Mouse (Mus musculus) liver, postnatal 0 days (tissue): ENCODE measurements around the gene Gsdma3. TPM values are rescaled to one million over a fixed set of nuclear protein-coding genes. Genes with fewer than 3 reads are reported as not detected.
"Not testable (repeated sequence)": the region's sequence is repeated elsewhere in the genome, so short reads cannot be mapped to it uniquely, and the experiment has no call there.

Experiments
- ATAC-seq: fragments of 200-750 bp; cut with Nextera tagmentation; 2 replicates; pipeline ENCODE4 v1.8.0; 2017; ENCODE audit warnings: mild to moderate bottlenecking, moderate library complexity
- DNase-seq: peaks from one replicate; pipeline ENCODE4 v3.0.0-alpha.2; 2016
- H3K27ac ChIP-seq: fragments of 300-500 bp; sonication (generic); 2 replicates; pipeline ENCODE4 v1.5.1; 2014; ENCODE audit warnings: antibody characterized with exemption, moderate library complexity, mild to moderate bottlenecking, low read depth
- H3K27me3 ChIP-seq: fragments of 300-500 bp; sonication (generic); 2 replicates; pipeline ENCODE4 v1.6.1; 2014; ENCODE audit warnings: low read length, control low read depth, mixed read lengths; ENCODE audit not compliant: insufficient read depth
- H3K36me3 ChIP-seq: fragments of 300-500 bp; sonication (generic); replicated peaks from 2 replicates; pipeline ENCODE4 v1.6.1; 2014; ENCODE audit warnings: mild to moderate bottlenecking, control low read depth, low read length, moderate library complexity, mixed read lengths; ENCODE audit not compliant: insufficient read depth
- H3K4me1 ChIP-seq: fragments of 300-500 bp; sonication (generic); 2 replicates; pipeline ENCODE4 v1.6.1; 2014; ENCODE audit warnings: antibody characterized with exemption, mild to moderate bottlenecking, control low read depth; ENCODE audit not compliant: insufficient read depth
- H3K4me2 ChIP-seq: fragments of 300-500 bp; sonication (generic); 2 replicates; pipeline ENCODE4 v1.6.1; 2014; ENCODE audit warnings: low read depth, mild to moderate bottlenecking, low read length, moderate library complexity, mixed read lengths
- H3K4me3 ChIP-seq: fragments of 300-500 bp; sonication (generic); 2 replicates; pipeline ENCODE4 v1.5.1; 2014; ENCODE audit warnings: low read depth, low read length
- H3K9ac ChIP-seq: fragments of 300-500 bp; sonication (generic); replicated peaks from 2 replicates; pipeline ENCODE4 v1.6.1; 2014; ENCODE audit warnings: mild to moderate bottlenecking, moderate library complexity
- H3K9me3 ChIP-seq: fragments of 300-500 bp; sonication (generic); 2 replicates; pipeline ENCODE4 v1.6.1; 2016; ENCODE audit warnings: mild to moderate bottlenecking, control low read depth, low read length, mixed read lengths
- CTCF ChIP-seq: sonication (generic); IDR thresholded peaks from 2 replicates; pipeline ENCODE4 v1.5.1; 2016; ENCODE audit warnings: antibody characterized with exemption, low read depth
- EP300 ChIP-seq: IDR thresholded peaks from 2 replicates; pipeline ENCODE4 v1.6.1; 2016; ENCODE audit warnings: antibody characterized with exemption, low read depth, mild to moderate bottlenecking
- WGBS: fragments of 180-500 bp; shearing (Covaris S2); extraction: QIAGEN DNeasy Blood & Tissue Kit; methylation state at CpG from one replicate; pipeline ENCODE4 v1.1.7; 2014; ENCODE audit not compliant: insufficient replicate concordance; 5-methylcytosine and 5-hydroxymethylcytosine counted together
- polyA plus RNA-seq: library from polyadenylated mRNA; unstranded; fragments of >200 nt; fragmentation: Nextera tagmentation; extraction: Ambion mirVana; gene quantifications from 2 replicates; pipeline ENCODE4 v1.2.1, GENCODE M21; 2015

Gsdma3 gene
- polyA plus RNA-seq, 1 experiment from 2014 or later, result not detected

DNA sequence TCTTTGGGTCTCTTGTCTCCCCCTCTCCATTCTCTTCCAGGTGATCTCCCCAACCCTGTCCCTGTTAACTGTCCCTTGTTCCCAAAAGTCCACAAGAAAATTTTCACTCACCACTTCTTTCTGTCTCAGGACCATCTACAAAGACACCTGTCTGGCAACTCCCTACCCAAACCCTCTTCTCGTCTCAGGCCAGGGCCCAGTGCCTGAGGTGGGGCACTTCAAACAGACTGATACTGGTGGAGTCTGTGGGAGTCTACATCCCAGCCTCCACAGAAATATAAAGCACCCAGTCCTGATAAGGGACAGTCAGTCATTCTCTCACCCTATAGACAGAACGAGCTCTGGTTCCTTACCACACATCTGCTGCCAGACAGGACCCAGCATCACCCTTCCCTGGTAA, 20.3 kb downstream of the Gsdma3 start, which contains the start of gene Gsdma2:
Gene Gsdma2, plus strand, starts transcription at position 301 of the 400 bp plus-strand sequence.
- no peak within 1 kb of the TSS for H3K4me2 ChIP-seq
- no peaks in the 10 kb centered on the region for H3K9me3 ChIP-seq
- H3K27me3 ChIP-seq, result peaks cover 3% of the 10 kb centered on the region; the same call in 1 of the 2 replicates
- 39% methylated on average over 2 of the region's 2 CpGs for WGBS
- H3K4me1 ChIP-seq, result no peaks in the 10 kb centered on the region
- no peak within 1 kb of the TSS for H3K27ac ChIP-seq
- ATAC-seq (no peak), DNase-seq (no peak)
- TF ChIP-seq CTCF, result no peak
- no peak within 1 kb of the TSS for H3K4me3 ChIP-seq
- no peaks in the 10 kb centered on the region for H3K36me3 ChIP-seq
- no peak within 1 kb of the TSS for H3K9ac ChIP-seq

- not testable (repeated sequence) for H3K27me3 ChIP-seq, H3K9ac ChIP-seq, H3K4me2 ChIP-seq, H3K4me1 ChIP-seq, H3K9me3 ChIP-seq, H3K27ac ChIP-seq, H3K4me3 ChIP-seq, H3K36me3 ChIP-seq
- ATAC-seq, result peak; percentile 56
- WGBS, result 6% methylated on average over 7 of the region's 7 CpGs
- peak; percentile 80 for TF ChIP-seq CTCF
- DNase-seq, result peak; percentile 69
These were observed 28.9 kb downstream of the Gsdma3 start for GRCm38 (mm10) chr11:98655076-98655475.

DNA sequence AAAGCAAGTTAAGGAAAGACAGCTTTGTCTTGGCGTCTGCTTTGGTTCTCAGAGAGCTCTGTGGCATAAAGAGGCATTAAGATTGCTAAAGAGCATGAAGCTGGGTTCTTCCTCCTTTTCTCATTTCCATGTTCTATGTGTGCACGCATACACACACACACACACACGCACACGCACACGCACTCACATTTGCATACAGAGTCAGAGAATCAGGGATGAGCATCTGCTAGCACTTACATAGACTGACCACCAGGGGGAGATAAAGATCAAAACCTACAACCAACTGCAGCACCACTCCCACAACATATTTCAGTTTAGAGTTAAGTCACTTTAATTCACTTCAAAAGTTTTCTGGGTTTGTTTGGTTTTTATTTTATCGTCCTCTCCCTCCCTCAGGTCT, 34.4 kb downstream of the Gsdma3 start:
- no peak overlapping the region for H3K9ac ChIP-seq
- H3K27ac ChIP-seq, result no peak overlapping the region
- 0 out of 2 replicates have a peak, but pooled peaks cover 2% of the 10 kb centered on the region for H3K4me1 ChIP-seq
- 0 out of 2 replicates have a peak overlapping the region, but pooled peaks have one; percentile 29 for H3K4me2 ChIP-seq
- TF ChIP-seq CTCF, result peak; percentile 88
- TF ChIP-seq EP300, result no peak
- WGBS, result 6% methylated on average over 6 of the region's 6 CpGs
- H3K4me3 ChIP-seq, result no peak overlapping the region
- ATAC-seq, result peak; percentile 47; the same call in 1 of the 2 replicates
- DNase-seq, result peak; percentile 49
- H3K36me3 ChIP-seq, result no peaks in the 10 kb centered on the region
- 0 out of 2 replicates have a peak, but pooled peaks cover 2% of the 10 kb centered on the region for H3K27me3 ChIP-seq
- no peaks in the 10 kb centered on the region for H3K9me3 ChIP-seq

DNA sequence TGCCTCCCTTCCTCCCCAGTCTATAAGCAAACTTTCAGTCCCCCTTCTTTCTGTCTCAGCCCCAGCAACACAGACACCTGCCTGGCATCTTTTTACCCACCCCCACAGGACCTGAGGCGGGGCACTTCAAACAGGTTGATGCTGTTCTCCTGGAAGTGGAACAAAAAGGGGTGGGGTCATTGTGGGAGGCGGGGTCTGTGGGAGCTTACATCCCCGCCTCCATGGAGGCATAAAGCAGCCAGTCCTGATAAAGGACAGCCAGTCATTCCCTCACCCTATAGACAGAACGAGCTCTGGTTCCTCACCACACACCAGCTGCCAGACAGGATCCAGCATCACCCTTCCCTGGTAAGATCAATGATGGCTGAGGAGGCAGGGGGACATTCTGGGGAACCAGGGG, 37.9 kb downstream of the Gsdma3 start, which contains the start of gene Gsdma:
Gene Gsdma, plus strand, starts transcription at position 261 of the 400 bp plus-strand sequence.
- no peaks in the 10 kb centered on the region for H3K9me3 ChIP-seq
- no peak within 1 kb of the TSS for H3K4me2 ChIP-seq
- WGBS, result 37% methylated on average over 4 of the region's 4 CpGs
- no peak for ATAC-seq
- TF ChIP-seq CTCF, result no peak
- TF ChIP-seq EP300, result no peak
- H3K9ac ChIP-seq, result no peak within 1 kb of the TSS
- H3K4me1 ChIP-seq, result 0 out of 2 replicates have a peak, but pooled peaks cover 2% of the 10 kb centered on the region
- no peak within 1 kb of the TSS for H3K27ac ChIP-seq
- no peak for DNase-seq
- H3K4me3 ChIP-seq, result no peak within 1 kb of the TSS
- H3K27me3 ChIP-seq, result peaks cover 13% of the 10 kb centered on the region
- H3K36me3 ChIP-seq, result no peaks in the 10 kb centered on the region

- no peak overlapping the region for H3K9ac ChIP-seq
- 32% methylated on average over 2 of the region's 2 CpGs for WGBS
- peaks cover 16% of the 10 kb centered on the region for H3K27me3 ChIP-seq
- DNase-seq (no peak), ATAC-seq (no peak)
- TF ChIP-seq CTCF (no peak), EP300 (no peak)
- no peak overlapping the region for H3K4me2 ChIP-seq
- no peak overlapping the region for H3K4me3 ChIP-seq
- no peaks in the 10 kb centered on the region; the same call in 1 of the 2 replicates for H3K4me1 ChIP-seq
- no peaks in the 10 kb centered on the region for H3K9me3 ChIP-seq
- no peak overlapping the region for H3K27ac ChIP-seq
- H3K36me3 ChIP-seq, result no peaks in the 10 kb centered on the region
These were observed 42.8 kb downstream of the Gsdma3 start for GRCm38 (mm10) chr11:98668984-98669383.

- Histone ChIP-seq H3K9me3 (no peaks in the 10 kb centered on the region), H3K9ac (no peak overlapping the region), H3K27me3 (peaks cover 13% of the 10 kb centered on the region), H3K4me2 (no peak overlapping the region), H3K27ac (no peak overlapping the region), H3K4me1 (no peaks in the 10 kb centered on the region; the same call in 1 of the 2 replicates), H3K4me3 (no peak overlapping the region), H3K36me3 (no peaks in the 10 kb centered on the region)
- WGBS, result 40% methylated on average over 3 of the region's 3 CpGs
- DNase-seq (no peak), ATAC-seq (0 out of 2 replicates have a peak, but pooled peaks have one; percentile 33)
- TF ChIP-seq CTCF (no peak), EP300 (no peak)
These were observed 45.2 kb downstream of the Gsdma3 start for GRCm38 (mm10) chr11:98671284-98671815.
